Mouse (Mus musculus): ENCODE results near the gene Rai2. TPM values are rescaled to one million over a fixed set of nuclear protein-coding genes. Genes with fewer than 3 reads are reported as not detected.

The Rai2 gene
- total RNA-seq (2023) = not detected

GRCm38 (mm10) chrX:161716865-161717763, at the start of gene Rai2:
Gene Rai2, plus strand, starts transcription at chrX:161717069.

All from CD4-positive naive resting alpha-beta T cell, adult 76 days (primary cell).